Mouse (Mus musculus) neural tube, embryonic 14.5 days (tissue): Measurements from ENCODE around the gene Marco. TPM values are rescaled to one million over a fixed set of nuclear protein-coding genes. Genes with fewer than 3 reads are reported as not detected.

Experiments
- ATAC-seq: fragments of 200-750 bp; cut with Nextera tagmentation; 2 replicates; pipeline ENCODE4 v1.8.0; 2017; ENCODE audit warnings: low read depth, mild to moderate bottlenecking, moderate TSS enrichment, moderate library complexity
- H3K27ac ChIP-seq: fragments of 300-500 bp; sonication (generic); 2 replicates; pipeline ENCODE4 v1.5.1; 2014; ENCODE audit warnings: low read depth, mild to moderate bottlenecking, control low read depth, low read length, moderate library complexity, mixed read lengths
- H3K27me3 ChIP-seq: fragments of 300-500 bp; sonication (generic); 2 replicates; pipeline ENCODE4 v1.6.1; 2014; ENCODE audit warnings: low read length; ENCODE audit not compliant: control insufficient read depth, insufficient read depth
- H3K36me3 ChIP-seq: fragments of 300-500 bp; sonication (generic); 2 replicates; pipeline ENCODE4 v1.6.1; 2014; ENCODE audit warnings: low read length, mixed read lengths; ENCODE audit not compliant: control insufficient read depth, insufficient read depth
- H3K4me1 ChIP-seq: fragments of 300-500 bp; sonication (generic); 2 replicates; pipeline ENCODE4 v1.6.1; 2014; ENCODE audit warnings: low read length; ENCODE audit not compliant: control insufficient read depth, insufficient read depth
- H3K4me2 ChIP-seq: fragments of 300-500 bp; sonication (generic); 2 replicates; pipeline ENCODE4 v1.6.1; 2014; ENCODE audit warnings: mild to moderate bottlenecking, low read depth, low read length, control low read depth
- H3K4me3 ChIP-seq: fragments of 300-500 bp; sonication (generic); 2 replicates; pipeline ENCODE4 v1.5.1; 2014; ENCODE audit warnings: low read depth, low read length, control low read depth, mixed read lengths
- H3K9ac ChIP-seq: fragments of 300-500 bp; sonication (generic); replicated peaks from 2 replicates; pipeline ENCODE4 v1.6.1; 2014; ENCODE audit warnings: low read depth, mild to moderate bottlenecking, control low read depth, low read length, mixed read lengths
- H3K9me3 ChIP-seq: fragments of 300-500 bp; sonication (generic); 2 replicates; pipeline ENCODE4 v1.6.1; 2016; ENCODE audit warnings: low read length; ENCODE audit not compliant: control insufficient read depth
- WGBS: fragments of 180-500 bp; shearing (Covaris S2); extraction: QIAGEN DNeasy Blood & Tissue Kit; methylation state at CpG from one replicate; pipeline ENCODE4 v1.1.7; 2014; 5-methylcytosine and 5-hydroxymethylcytosine counted together
- polyA plus RNA-seq: library from polyadenylated mRNA; unstranded; fragments of >200 nt; fragmentation: Nextera tagmentation; extraction: Ambion mirVana; gene quantifications from 2 replicates; pipeline ENCODE4 v1.2.1, GENCODE M21; 2014

Gene Marco
- polyA plus RNA-seq, 1 experiment from 2014 or later, result not detected

DNA sequence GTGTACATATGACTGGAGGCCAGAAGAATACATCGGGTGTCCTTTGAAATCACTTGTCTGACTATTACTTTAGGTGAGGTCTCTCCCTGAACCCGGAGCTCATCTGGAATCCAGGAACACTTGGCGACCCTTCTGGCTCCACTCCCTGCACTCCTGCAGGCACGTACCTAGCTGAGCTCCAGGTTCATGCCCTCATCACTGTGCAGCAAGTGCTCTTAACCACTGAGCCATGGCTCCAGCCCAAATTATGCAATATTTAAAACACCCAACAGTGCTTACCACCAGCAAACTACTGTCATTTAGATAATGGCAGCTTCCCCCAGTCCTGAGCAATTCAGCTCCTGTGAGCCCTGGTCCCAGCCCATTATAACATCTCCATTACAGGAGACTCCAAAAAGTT, 4.2 kb upstream of the Marco start:
- Histone ChIP-seq H3K27ac (no peak overlapping the region), H3K4me1 (no peaks in the 10 kb centered on the region), H3K27me3 (no peaks in the 10 kb centered on the region), H3K9ac (no peak overlapping the region), H3K4me3 (no peak overlapping the region), H3K36me3 (no peaks in the 10 kb centered on the region), H3K4me2 (no peak overlapping the region), H3K9me3 (no peaks in the 10 kb centered on the region)
- ATAC-seq, result no peak
- WGBS, result 98% methylated on average over 4 of the region's 4 CpGs

DNA sequence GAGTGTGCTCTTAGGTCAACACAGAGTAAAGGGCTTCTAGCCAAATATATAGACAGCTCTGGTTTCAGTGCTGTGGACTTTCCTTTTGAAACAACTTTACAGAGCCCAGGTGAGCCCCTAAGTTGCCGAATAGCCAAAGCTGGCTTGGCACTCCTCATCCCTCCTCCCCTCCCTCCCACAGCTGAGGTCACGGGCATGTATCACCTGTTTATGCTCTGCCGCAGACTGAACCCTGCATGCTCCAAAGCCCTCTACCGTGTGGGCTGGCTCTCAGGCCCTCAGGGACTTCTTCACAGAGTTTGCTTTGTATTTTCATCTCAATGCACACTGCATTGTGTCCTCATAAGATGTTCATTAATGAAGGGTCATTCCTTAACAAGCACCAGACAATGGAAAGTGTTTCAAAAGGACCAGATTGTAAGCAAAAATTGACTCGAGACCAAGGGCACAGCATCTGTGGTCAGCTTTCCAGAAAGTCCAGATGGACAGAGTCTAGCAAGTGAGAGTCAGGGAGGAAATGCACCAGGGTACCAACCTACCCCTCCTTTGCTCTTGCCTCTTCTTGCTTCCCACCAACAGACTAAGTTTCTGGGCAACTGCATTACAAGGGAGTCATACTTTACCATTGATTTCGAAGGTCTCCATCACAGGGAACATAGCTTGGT, 646 bp downstream of the Marco start:
- 62% methylated on average over 6 of the region's 6 CpGs for WGBS
- no peak for ATAC-seq

DNA sequence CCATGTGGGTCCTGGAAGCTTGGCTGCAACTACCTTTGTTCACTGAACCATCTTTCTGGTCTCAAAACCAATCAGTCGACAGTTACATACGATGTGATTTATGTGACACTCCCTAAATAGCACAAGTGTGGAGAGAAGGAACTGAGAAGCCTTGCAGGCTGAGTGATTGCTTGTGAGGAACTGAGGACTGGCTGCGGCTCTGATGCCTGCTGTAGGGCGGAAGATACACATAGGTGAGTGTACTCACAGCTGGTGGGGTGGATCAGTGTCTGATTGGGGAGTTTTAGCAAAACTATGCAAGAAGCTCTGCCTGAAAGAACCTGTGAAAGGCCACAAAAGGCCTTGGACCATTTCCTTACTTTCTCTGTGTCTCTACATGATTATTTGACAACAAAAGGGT, 3.3 kb downstream of the Marco start:
- no peak for ATAC-seq
- Histone ChIP-seq H3K4me2 (no peak overlapping the region), H3K4me1 (no peaks in the 10 kb centered on the region), H3K36me3 (no peaks in the 10 kb centered on the region), H3K9ac (no peak overlapping the region), H3K9me3 (no peaks in the 10 kb centered on the region), H3K4me3 (no peak overlapping the region), H3K27ac (no peak overlapping the region), H3K27me3 (no peaks in the 10 kb centered on the region)
- 69% methylated on average over 4 of the region's 4 CpGs for WGBS

More for the DNA sequence above, 646 bp downstream of the Marco start:
- no peaks in the 10 kb centered on the region for H3K36me3 ChIP-seq
- H3K27ac ChIP-seq, result no peak overlapping the region
- H3K4me2 ChIP-seq, result no peak overlapping the region
- H3K9me3 ChIP-seq, result no peaks in the 10 kb centered on the region
- no peaks in the 10 kb centered on the region for H3K4me1 ChIP-seq
- H3K4me3 ChIP-seq, result no peak overlapping the region
- H3K27me3 ChIP-seq, result no peaks in the 10 kb centered on the region
- H3K9ac ChIP-seq, result no peak overlapping the region

- no peak for ATAC-seq
- H3K4me2 ChIP-seq, result no peak overlapping the region
- no peak overlapping the region for H3K4me3 ChIP-seq
- no peaks in the 10 kb centered on the region for H3K27me3 ChIP-seq
- WGBS, result 81% methylated on average over 4 of the region's 4 CpGs
- H3K9me3 ChIP-seq, result no peaks in the 10 kb centered on the region
- H3K27ac ChIP-seq, result no peak overlapping the region
- H3K4me1 ChIP-seq, result no peaks in the 10 kb centered on the region
- H3K36me3 ChIP-seq, result no peaks in the 10 kb centered on the region
- no peak overlapping the region for H3K9ac ChIP-seq
Observed at GRCm38 (mm10) chr1:120498036-120498435, 6.8 kb downstream of the Marco start.

GRCm38 (mm10) chr1:120480937-120481336, 23.9 kb downstream of the Marco start:
- 26% methylated on average over 5 of the region's 5 CpGs for WGBS
- no peaks in the 10 kb centered on the region for H3K27me3 ChIP-seq
- no peak overlapping the region for H3K4me3 ChIP-seq
- H3K9me3 ChIP-seq, result no peaks in the 10 kb centered on the region
- no peak for ATAC-seq
- no peaks in the 10 kb centered on the region for H3K4me1 ChIP-seq
- H3K36me3 ChIP-seq, result no peaks in the 10 kb centered on the region
- no peak overlapping the region for H3K4me2 ChIP-seq
- H3K27ac ChIP-seq, result no peak overlapping the region
- no peak overlapping the region for H3K9ac ChIP-seq

DNA sequence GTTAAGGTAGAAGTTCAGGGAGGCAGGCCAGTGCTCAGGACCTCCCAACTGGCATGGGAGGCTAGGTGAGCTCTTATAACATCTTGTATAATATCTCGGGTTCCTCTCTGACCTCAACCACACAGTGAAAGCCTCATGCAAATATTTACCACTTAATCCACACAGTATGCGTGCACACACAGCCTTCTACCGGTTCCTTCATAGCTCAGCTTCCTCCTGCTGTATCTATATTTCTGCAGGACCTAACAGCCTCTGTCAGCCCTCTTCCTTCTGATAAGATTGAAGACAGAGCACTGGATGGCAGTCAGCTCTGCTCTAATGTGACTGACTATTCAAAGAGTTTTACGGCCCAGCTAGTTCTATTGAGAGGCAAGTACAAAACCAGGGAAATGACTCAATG, 30.0 kb downstream of the Marco start:
- Histone ChIP-seq H3K4me2 (no peak overlapping the region), H3K27me3 (no peaks in the 10 kb centered on the region), H3K36me3 (no peaks in the 10 kb centered on the region), H3K27ac (no peak overlapping the region), H3K4me3 (no peak overlapping the region), H3K9me3 (no peaks in the 10 kb centered on the region), H3K4me1 (no peaks in the 10 kb centered on the region), H3K9ac (no peak overlapping the region)
- 54% methylated on average over 4 of the region's 4 CpGs for WGBS
- no peak for ATAC-seq

DNA sequence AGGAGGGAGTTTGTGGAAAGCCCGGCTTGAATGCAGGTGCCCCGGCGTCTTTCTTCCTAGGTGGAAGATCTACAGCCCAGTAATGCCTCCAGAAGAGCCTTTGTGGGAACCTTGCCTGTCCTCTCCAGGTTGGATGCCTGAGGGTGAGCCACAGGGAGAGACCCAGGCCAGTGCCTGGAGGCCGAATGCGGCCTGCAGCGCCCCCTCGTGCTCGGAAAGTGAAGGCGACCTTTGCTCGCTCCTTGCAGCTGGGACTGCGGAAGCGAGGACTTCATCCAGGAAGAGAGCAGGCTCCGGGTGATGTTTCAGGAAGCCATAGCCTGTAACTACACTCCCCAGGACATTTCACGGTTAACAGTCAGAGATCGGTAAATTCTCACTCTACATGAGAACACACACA, 35.9 kb downstream of the Marco start:
- no peak for ATAC-seq
- Histone ChIP-seq H3K36me3 (no peaks in the 10 kb centered on the region), H3K4me2 (no peak overlapping the region), H3K4me1 (peaks cover 7% of the 10 kb centered on the region; the same call in 1 of the 2 replicates), H3K9ac (no peak overlapping the region), H3K27me3 (no peaks in the 10 kb centered on the region), H3K9me3 (no peaks in the 10 kb centered on the region), H3K4me3 (no peak overlapping the region), H3K27ac (no peak overlapping the region)
- 15% methylated on average over 15 of the region's 15 CpGs for whole genome bisulfite sequencing

GRCm38 (mm10) chr1:120467323-120467722, 37.5 kb downstream of the Marco start:
- Histone ChIP-seq H3K27me3 (no peaks in the 10 kb centered on the region), H3K36me3 (no peaks in the 10 kb centered on the region), H3K27ac (no peak overlapping the region), H3K4me1 (peaks cover 7% of the 10 kb centered on the region; the same call in 1 of the 2 replicates), H3K9ac (no peak overlapping the region), H3K9me3 (no peaks in the 10 kb centered on the region), H3K4me3 (no peak overlapping the region), H3K4me2 (no peak overlapping the region)
- ATAC-seq, result no peak
- WGBS, result 98% methylated on average over 2 of the region's 2 CpGs

- Histone ChIP-seq H3K36me3 (no peaks in the 10 kb centered on the region), H3K27me3 (no peaks in the 10 kb centered on the region), H3K4me1 (peaks cover 7% of the 10 kb centered on the region; the same call in 1 of the 2 replicates), H3K9me3 (no peaks in the 10 kb centered on the region), H3K4me2 (no peak overlapping the region), H3K4me3 (no peak overlapping the region), H3K27ac (no peak overlapping the region), H3K9ac (no peak overlapping the region)
- peak; percentile 33; the same call in 1 of the 2 replicates for ATAC-seq
- 4% methylated on average over 7 of the region's 7 CpGs for WGBS
Observed at GRCm38 (mm10) chr1:120466751-120467150, 38.1 kb downstream of the Marco start.
